Mouse (Mus musculus) thymus, postnatal 14 days (tissue): ENCODE data around the gene Tmem151a.

Experiments
- DNase-seq: peaks from one replicate; pipeline ENCODE4 v3.0.0; 2021

The Tmem151a gene

GRCm38 (mm10) chr19:5040862-5041523 lies 44.3 kb downstream of the Tmem151a start, which contains the start of gene Brms1:
Brms1 (plus strand) TSS chr19:5041354.
- DNase-seq, result peak; percentile 87

DNA sequence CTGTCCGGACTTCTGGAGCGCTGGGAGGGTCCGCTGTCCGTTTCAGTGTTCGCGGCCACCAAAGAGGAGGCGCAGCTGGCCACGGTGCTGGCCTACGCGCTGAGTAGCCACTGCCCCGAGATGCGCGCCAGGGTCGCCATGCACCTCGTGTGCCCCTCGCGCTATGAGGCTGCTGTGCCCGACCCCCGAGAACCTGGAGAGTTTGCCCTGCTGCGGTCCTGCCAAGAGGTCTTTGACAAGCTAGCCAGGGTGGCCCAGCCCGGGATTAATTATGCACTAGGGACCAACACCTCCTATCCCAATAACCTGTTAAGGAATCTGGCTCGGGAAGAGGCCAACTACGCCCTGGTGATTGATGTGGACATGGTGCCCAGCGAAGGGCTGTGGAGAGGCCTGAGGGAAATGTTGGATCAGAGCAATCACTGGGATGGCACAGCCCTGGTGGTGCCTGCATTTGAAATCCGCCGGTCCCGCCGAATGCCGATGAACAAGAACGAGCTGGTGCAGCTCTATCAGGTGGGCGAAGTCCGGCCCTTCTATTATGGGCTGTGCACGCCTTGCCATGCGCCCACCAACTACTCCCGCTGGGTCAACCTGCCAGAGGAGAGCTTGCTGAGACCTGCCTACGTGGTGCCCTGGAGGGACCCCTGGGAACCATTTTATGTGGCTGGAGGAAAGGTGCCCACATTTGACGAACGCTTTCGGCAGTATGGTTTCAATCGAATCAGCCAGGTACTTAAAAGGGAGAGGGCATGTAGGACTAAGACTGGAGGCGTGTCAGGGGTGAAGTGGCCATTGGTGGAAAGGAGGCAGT lies 45.8 kb downstream of the Tmem151a start:
- peak; percentile 19 for DNase-seq

GRCm38 (mm10) chr19:5038709-5039156 lies 46.6 kb downstream of the Tmem151a start, which contains the start of the genes B4gat1 and AC124502.3:
B4gat1 (plus strand) TSS chr19:5038826.
AC124502.3 (plus strand) TSS chr19:5038891.
- peak; percentile 91 for DNase-seq

DNA sequence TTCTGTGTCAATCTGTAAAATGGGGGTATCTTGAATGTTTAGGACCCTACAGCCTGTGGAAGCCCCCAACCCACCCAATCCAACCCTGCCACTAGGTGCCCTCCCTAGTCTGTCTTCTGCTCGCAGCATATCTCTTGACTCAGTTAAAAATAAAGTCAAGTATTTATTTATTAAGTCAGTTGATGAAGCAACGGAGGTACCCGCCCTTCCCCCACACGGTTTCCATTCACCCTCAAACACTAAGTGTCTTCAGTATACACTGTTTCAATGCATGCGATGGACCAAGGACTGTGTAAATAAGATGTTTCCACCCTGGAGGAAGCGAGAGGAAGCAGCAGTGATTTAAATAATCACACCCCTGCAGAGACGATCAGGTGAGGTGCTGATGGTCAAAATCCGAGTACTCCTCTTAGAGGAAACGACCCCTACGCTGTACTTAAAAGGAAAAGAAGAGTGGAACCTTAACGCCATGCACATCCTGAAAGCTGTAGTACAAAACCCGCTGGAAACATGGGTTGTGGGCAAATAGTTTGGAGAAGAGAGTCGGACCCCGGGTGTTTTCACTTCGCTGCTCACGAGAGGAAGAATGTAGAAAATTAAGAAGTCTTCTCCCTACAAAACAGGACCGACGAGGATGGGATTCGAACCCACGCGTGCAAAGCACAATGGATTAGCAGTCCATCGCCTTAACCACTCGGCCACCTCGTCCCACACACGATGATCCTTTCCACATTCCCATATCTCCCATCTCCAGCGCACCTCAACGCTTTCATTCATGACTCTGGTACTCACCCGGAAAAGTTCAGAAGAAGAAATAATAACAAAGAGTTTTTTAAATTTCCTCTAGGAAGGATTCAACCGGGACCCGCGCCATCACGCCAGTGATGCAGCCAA lies 47.4 kb downstream of the Tmem151a start:
- DNase-seq, result peak; percentile 61

- DNase-seq, result no peak
These were observed 48.8 kb downstream of the Tmem151a start for GRCm38 (mm10) chr19:5036577-5036976.

GRCm38 (mm10) chr19:5032686-5033085 lies 52.6 kb downstream of the Tmem151a start:
- no peak for DNase-seq

- DNase-seq, result no peak
These were observed 59.2 kb downstream of the Tmem151a start for GRCm38 (mm10) chr19:5026111-5026510.

- peak; percentile 88 for DNase-seq
These were observed 61.5 kb downstream of the Tmem151a start, which contains the start of gene Slc29a2 for GRCm38 (mm10) chr19:5023621-5024479. Slc29a2 (plus strand) TSS chr19:5023860.

- DNase-seq, result no peak
These were observed 63.9 kb downstream of the Tmem151a start for GRCm38 (mm10) chr19:5021416-5021815.
